Mouse (Mus musculus) C2C12 (cell line): ENCODE data around the gene Slc2a4. TPM values are rescaled to one million over a fixed set of nuclear protein-coding genes. Genes with fewer than 3 reads are reported as not detected.
A peak's percentile ranks its signal among the peaks of the same experiment; 100 is the strongest.

Source experiments
- H3K27me3 ChIP-seq: one replicate; pipeline ENCODE4 v1.6.1; 2011; ENCODE audit not compliant: control insufficient read depth, insufficient read depth, insufficient read length
- H3K36me3 ChIP-seq: one replicate; pipeline ENCODE4 v1.6.1; 2011; ENCODE audit not compliant: control insufficient read depth, insufficient read depth
- H3K4me3 ChIP-seq: one replicate; pipeline ENCODE4 v1.5.1; 2011; ENCODE audit warnings: mild to moderate bottlenecking, control low read depth; ENCODE audit not compliant: poor library complexity, insufficient read depth, severe bottlenecking
- H3K79me2 ChIP-seq: one replicate; pipeline ENCODE4 v1.6.1; 2011; ENCODE audit not compliant: control insufficient read depth, insufficient read depth
- H3K79me3 ChIP-seq: one replicate; pipeline ENCODE4 v1.6.1; 2011; ENCODE audit warnings: low read depth, control low read depth
- H3ac ChIP-seq: one replicate; pipeline ENCODE3; 2011; ENCODE audit warnings: low read depth; ENCODE audit not compliant: control insufficient read depth, insufficient read length
- CEBPB ChIP-seq: IDR thresholded peaks from one replicate; pipeline ENCODE4 v1.6.1; 2011; ENCODE audit warnings: low read depth, mild to moderate bottlenecking, control low read depth, moderate library complexity
- CTCF ChIP-seq: IDR thresholded peaks from one replicate; pipeline ENCODE4 v1.5.1; 2011; ENCODE audit not compliant: control insufficient read depth, insufficient read depth, insufficient read length
- FOSL1 ChIP-seq: IDR thresholded peaks from one replicate; pipeline ENCODE4 v1.8.0; 2011; ENCODE audit warnings: mild to moderate bottlenecking, low read length; ENCODE audit not compliant: poor library complexity, insufficient read depth, severe bottlenecking
- MAX ChIP-seq: IDR thresholded peaks from one replicate; pipeline ENCODE4 v1.6.1; 2011; ENCODE audit warnings: mild to moderate bottlenecking, control low read depth
- MYOD1 ChIP-seq: IDR thresholded peaks from one replicate; pipeline ENCODE4 v1.6.1; 2011; ENCODE audit warnings: low read depth; ENCODE audit not compliant: control insufficient read depth, insufficient read length
- MYOG ChIP-seq: IDR thresholded peaks from one replicate; pipeline ENCODE4 v1.6.1; 2011; ENCODE audit not compliant: control insufficient read depth, insufficient read length; ENCODE audit errors: extremely low read depth
- USF1 ChIP-seq: IDR thresholded peaks from one replicate; pipeline ENCODE4 v1.6.1; 2011; ENCODE audit warnings: low read depth, mild to moderate bottlenecking, control low read depth, moderate library complexity
- polyA plus RNA-seq: library from polyadenylated mRNA; unstranded; fragments of >200 nt; fragmentation: generic; extraction: Trizol; gene quantifications from one replicate; pipeline ENCODE4 v1.2.1, GENCODE M21; 2012; ENCODE audit warnings: missing spikeins

The Slc2a4 gene
- polyA plus RNA-seq, 1 experiment = 0.53 TPM

DNA sequence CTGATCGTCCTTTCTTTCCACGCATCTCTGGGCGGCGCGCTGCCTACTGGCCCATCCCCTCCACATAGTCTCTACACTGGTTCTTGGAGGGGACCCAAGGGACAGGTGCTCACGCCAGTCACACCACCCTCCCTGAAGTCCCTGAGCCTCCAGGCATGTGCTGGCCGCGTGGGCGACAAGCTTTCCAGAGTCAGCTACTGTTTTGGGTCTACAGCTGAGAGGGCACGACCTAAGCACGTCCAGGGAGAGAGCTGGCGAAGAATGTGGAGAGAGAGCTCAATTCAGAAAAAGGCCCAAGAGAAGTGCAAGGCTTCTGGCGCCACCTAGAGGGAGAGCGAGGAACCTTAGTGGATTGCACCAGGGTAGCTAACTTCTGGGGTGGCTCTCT lies 769 bp upstream of the Slc2a4 start:
- Histone ChIP-seq H3K36me3 (no peaks in the 10 kb centered on the region), H3ac (peak overlapping the region; percentile 21), H3K27me3 (no peaks in the 10 kb centered on the region), H3K79me2 (no peaks in the 10 kb centered on the region), H3K79me3 (no peaks in the 10 kb centered on the region), H3K4me3 (no peak overlapping the region)
- TF ChIP-seq CTCF (peak; percentile 65), MAX (no peak), CEBPB (no peak), MYOG (no peak), MYOD1 (peak; percentile 67), FOSL1 (no peak), USF1 (no peak)

DNA sequence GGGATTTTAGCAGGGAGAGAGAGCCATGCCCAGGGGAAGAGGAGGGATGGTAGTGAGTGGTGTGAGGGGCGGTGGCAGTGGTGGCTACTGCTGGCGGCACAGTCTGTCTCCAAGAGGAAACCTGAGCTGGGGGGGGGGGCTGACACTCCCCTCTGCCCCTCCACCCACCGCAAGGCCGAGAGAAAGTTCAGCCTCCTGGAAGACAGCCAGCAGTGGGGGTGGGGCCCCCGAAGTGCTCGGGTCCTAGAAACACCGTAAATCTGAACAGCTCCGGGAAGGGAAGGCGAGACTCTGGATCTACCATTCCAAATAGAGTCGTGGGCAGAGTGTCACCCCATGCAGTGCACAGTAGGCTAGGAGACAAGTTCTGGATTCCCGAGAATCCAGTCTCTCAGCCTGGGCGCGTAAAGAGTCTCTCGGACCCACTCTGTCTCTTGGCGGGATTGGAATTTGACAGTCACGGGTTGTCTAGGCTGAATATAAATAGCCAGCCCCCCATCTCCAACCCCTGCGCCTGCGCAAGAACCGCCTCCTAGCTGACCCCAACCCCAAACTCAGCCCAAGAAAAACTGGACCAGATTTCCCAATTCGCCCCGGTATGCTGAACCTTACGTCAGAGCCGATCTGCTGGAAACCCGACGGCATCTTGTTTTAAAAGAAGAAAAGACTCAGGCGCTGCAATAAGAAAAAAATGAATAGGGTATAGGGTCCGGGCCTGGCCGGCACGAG lies 487 bp downstream of the Slc2a4 start:
- Histone ChIP-seq H3K36me3 (no peaks in the 10 kb centered on the region), H3K4me3 (no peak overlapping the region), H3ac (no peak overlapping the region), H3K79me3 (no peaks in the 10 kb centered on the region), H3K79me2 (no peaks in the 10 kb centered on the region), H3K27me3 (peaks cover 8% of the 10 kb centered on the region)
- TF ChIP-seq FOSL1 (no peak), CTCF (no peak), CEBPB (no peak), MYOG (no peak), MYOD1 (no peak), USF1 (no peak), MAX (no peak)

DNA sequence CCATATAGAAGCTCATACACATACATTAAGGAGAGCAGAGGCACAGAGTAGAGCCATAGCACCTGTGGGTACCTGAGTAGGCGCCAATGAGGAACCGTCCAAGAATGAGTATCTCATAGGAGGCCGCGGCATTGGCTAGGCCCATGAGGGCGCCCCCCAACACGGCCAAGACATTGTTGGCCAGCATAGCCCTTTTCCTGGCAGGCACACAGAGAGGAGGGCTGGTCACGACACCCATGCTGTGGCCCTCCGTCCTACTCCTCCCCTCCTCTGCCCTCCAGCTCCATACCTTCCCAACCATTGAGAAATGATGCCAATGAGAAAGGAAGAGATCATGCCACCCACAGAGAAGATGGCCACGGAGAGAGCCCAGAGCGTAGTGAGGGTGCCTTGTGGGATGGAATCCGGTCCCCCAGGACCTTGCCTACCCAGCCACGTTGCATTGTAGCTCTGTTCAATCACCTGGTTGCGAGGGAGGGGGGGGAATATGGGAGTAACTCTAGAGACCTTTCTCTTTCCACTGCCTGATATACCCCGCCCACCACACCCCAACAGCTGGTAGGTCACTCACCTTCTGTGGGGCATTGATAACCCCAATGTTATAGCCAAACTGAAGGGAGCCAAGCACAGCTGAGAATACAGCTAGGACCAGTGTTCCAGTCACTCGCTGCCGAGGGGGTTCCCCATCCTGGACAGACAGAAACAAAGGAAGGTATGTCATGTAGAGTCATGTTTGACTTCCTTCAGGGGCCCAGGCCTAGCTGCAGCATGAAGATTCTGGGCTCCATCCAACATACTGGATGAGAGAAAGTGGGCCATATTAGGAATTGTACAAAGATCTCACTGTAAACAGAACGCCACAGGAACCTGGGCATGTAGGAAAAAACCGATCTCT lies 1.7 kb downstream of the Slc2a4 start:
- Histone ChIP-seq H3K79me3 (no peaks in the 10 kb centered on the region), H3K4me3 (no peak overlapping the region)
- no peak for TF ChIP-seq CTCF

DNA sequence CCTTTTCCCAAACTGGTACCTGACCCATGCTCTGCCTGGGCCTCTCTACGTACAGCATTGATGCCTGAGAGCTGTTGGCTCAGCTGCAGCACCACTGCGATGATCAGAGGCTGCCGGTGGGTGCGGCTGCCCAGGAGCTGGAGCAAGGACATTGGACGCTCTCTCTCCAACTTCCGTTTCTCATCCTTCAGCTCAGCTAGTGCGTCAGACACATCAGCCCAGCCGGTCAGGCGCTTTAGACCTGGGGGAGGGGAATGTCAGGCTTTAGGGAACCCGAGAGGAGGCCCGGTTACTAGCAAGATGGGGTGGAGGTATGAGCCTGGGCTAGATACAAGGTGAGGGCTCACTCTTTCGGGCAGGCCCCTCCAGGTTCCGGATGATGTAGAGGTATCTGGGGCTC lies 2.8 kb downstream of the Slc2a4 start:
- peaks cover 16% of the 10 kb centered on the region for H3K27me3 ChIP-seq
- H3K79me3 ChIP-seq = no peaks in the 10 kb centered on the region
- no peaks in the 10 kb centered on the region for H3K79me2 ChIP-seq
- no peak overlapping the region for H3ac ChIP-seq
- no peak for TF ChIP-seq USF1
- no peak for TF ChIP-seq MYOD1
- no peak for TF ChIP-seq CTCF
- TF ChIP-seq FOSL1 = no peak
- TF ChIP-seq MAX = no peak
- TF ChIP-seq MYOG = no peak
- TF ChIP-seq CEBPB = no peak
- no peaks in the 10 kb centered on the region for H3K36me3 ChIP-seq
- H3K4me3 ChIP-seq = no peak overlapping the region

More for the DNA sequence above, 1.7 kb downstream of the Slc2a4 start:
- Histone ChIP-seq H3K79me2 (no peaks in the 10 kb centered on the region), H3K27me3 (peaks cover 9% of the 10 kb centered on the region), H3K36me3 (no peaks in the 10 kb centered on the region), H3ac (no peak overlapping the region)

DNA sequence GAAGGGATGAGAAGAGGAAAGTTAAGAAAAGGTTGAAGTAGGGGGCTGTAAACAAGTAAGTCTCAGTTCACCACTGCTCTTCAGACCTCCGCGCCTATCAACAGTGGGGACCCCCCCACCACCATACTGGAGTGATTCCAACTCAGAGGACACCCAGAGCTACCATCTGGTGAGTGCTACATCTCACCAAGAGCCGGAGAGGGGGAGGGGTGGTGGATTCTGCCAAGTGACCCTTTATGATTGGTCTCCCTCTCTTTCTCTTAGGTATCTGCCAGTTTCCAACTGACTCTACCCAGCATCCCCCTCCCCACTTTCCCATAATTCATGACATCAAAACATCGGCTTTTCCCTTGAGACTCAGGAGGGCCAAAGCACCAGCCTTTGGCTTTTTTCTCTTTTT lies 7.0 kb downstream of the Slc2a4 start:
- Histone ChIP-seq H3K36me3 (no peaks in the 10 kb centered on the region), H3ac (no peak overlapping the region), H3K79me2 (no peaks in the 10 kb centered on the region), H3K27me3 (peaks cover 52% of the 10 kb centered on the region), H3K4me3 (no peak overlapping the region), H3K79me3 (no peaks in the 10 kb centered on the region)
- no peak for TF ChIP-seq MAX
- no peak for TF ChIP-seq MYOG
- TF ChIP-seq USF1 = no peak
- TF ChIP-seq CEBPB = no peak
- TF ChIP-seq CTCF = no peak
- no peak for TF ChIP-seq MYOD1
- no peak for TF ChIP-seq FOSL1

DNA sequence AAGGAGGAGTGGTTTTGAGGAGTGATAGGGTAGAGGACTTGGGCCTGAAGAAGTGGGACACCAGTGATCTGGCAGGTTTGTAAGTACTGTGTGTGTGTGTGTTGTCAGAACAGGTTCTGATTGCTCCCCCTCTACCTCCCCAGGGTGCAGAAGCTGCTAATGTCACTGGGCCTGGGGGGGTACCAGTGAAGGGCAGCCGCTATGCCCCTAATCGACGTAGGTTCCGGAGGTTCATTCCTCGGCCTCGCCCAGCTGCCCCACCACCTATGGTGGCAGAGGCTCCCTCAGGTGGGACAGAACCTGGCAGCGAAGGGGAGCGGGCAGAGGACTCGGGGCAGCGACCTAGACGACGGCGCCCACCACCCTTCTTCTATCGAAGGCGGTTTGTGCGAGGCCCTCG lies 8.3 kb downstream of the Slc2a4 start:
- Histone ChIP-seq H3K27me3 (peaks cover 61% of the 10 kb centered on the region), H3K4me3 (no peak overlapping the region), H3K79me2 (no peaks in the 10 kb centered on the region), H3K36me3 (no peaks in the 10 kb centered on the region), H3K79me3 (no peaks in the 10 kb centered on the region), H3ac (no peak overlapping the region)
- TF ChIP-seq USF1 (no peak), MAX (no peak), FOSL1 (no peak), MYOD1 (no peak), CEBPB (no peak), CTCF (no peak), MYOG (no peak)
